Mouse (Mus musculus) B cell, adult 2 months (primary cell): ENCODE data around the gene Gpatch2l.

Experiments
- DNase-seq, 2 experiments: peaks; one replicate each; pipeline ENCODE4 v3.0.0; 2022

The Gpatch2l gene

GRCm38 (mm10) chr12:86241604-86242536, at the start of gene Gpatch2l:
Gene Gpatch2l (plus strand): TSS chr12:86241858.
- DNase-seq = peak; percentile 99

GRCm38 (mm10) chr12:86192036-86192449, 49.6 kb upstream of the Gpatch2l start:
- DNase-seq = no peak

- DNase-seq = no peak
Measured at GRCm38 (mm10) chr12:86196944-86197343, 44.7 kb upstream of the Gpatch2l start.

GRCm38 (mm10) chr12:86203443-86204057, 38.1 kb upstream of the Gpatch2l start:
- no peak for DNase-seq

- DNase-seq = no peak
Measured at GRCm38 (mm10) chr12:86211099-86211520, 30.5 kb upstream of the Gpatch2l start.

- DNase-seq = peak; percentile 24 to 26
Measured at GRCm38 (mm10) chr12:86212693-86213470, 28.8 kb upstream of the Gpatch2l start.

GRCm38 (mm10) chr12:86214201-86214600, 27.5 kb upstream of the Gpatch2l start:
- no peak for DNase-seq

- no peak for DNase-seq
Measured at GRCm38 (mm10) chr12:86216687-86217421, 24.8 kb upstream of the Gpatch2l start.

- DNase-seq = no peak
Measured at GRCm38 (mm10) chr12:86220200-86221021, 21.2 kb upstream of the Gpatch2l start.

- no peak for DNase-seq
Measured at GRCm38 (mm10) chr12:86221074-86221703, 20.5 kb upstream of the Gpatch2l start.

- no peak for DNase-seq
Measured at GRCm38 (mm10) chr12:86234295-86234694, 7.4 kb upstream of the Gpatch2l start.

- DNase-seq = no peak
Measured at GRCm38 (mm10) chr12:86238736-86239135, 2.9 kb upstream of the Gpatch2l start.

GRCm38 (mm10) chr12:86242563-86242962, 905 bp downstream of the Gpatch2l start:
- DNase-seq = peak; percentile 61 to 71

- no peak for DNase-seq
Measured at GRCm38 (mm10) chr12:86243936-86244335, 2.3 kb downstream of the Gpatch2l start.

- DNase-seq = no peak
Measured at GRCm38 (mm10) chr12:86250183-86250582, 8.5 kb downstream of the Gpatch2l start.

GRCm38 (mm10) chr12:86254910-86255309, 13.3 kb downstream of the Gpatch2l start:
- DNase-seq = no peak

- DNase-seq = no peak
Measured at GRCm38 (mm10) chr12:86271626-86272025, 30.0 kb downstream of the Gpatch2l start.

- no peak for DNase-seq
Measured at GRCm38 (mm10) chr12:86274246-86274645, 32.6 kb downstream of the Gpatch2l start.

- no peak for DNase-seq
Measured at GRCm38 (mm10) chr12:86275731-86276130, 34.1 kb downstream of the Gpatch2l start.

- DNase-seq = no peak
Measured at GRCm38 (mm10) chr12:86276463-86276862, 34.8 kb downstream of the Gpatch2l start.

- DNase-seq = no peak
Measured at GRCm38 (mm10) chr12:86276895-86277294, 35.2 kb downstream of the Gpatch2l start.
